Mouse (Mus musculus) cerebellum, adult 11 months (tissue): ENCODE measurements around the gene Rhou.

Source experiments
- DNase-seq: peaks from one replicate; pipeline ENCODE4 v3.0.0; 2022

Gene Rhou

DNA sequence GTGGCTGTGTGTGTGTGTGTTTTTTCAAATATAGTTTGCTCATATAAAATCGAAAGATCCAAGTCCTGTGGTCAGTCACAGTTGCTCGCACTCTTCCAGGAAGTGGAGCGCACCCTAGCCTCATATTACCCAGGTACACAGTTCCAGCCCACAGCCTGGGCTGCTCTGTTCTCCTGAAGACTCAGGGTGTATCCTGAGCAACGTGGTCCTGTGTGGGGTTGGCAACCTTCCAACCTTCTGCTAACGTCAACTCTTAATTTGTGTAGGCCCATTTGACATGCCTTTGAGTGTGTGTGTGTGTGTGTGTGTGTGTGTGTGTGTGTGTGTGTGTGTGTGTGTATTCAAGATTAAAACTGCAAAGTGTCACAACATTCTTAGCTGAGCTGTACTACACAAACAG is 43.6 kb downstream of the Rhou start:
- no peak for DNase-seq

GRCm38 (mm10) chr8:123700399-123701070 is 46.8 kb downstream of the Rhou start:
- no peak for DNase-seq

DNA sequence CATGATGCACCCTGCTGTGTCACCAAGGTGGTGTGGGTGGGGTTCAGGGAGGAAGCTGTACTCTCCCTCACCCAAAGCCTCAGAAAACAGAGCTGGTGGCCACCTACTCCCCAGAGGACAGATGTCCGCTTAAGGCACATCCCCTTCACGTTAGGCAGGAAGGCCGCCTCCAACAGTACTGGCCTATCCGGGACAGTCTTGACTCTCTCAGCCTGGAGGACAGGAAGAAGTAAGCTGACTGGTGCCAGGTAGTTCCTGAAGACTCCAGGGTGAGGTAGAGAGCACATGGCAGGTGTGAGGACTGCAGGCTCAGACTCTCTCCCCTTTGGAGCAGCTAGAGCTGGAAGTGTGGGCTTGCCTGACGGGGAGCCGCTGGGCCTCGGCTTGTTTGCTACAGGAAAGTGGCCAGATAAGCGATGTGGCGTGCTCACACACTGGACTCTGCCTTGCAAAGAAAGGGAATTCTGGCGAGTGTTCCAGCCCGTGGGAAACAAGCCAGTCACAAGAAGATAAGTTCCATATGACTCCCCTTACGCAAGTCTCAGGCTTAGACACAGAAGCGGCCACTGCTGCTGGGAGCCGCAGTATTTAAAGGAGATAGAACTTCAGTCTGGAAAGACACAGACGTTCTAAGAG is 48.3 kb downstream of the Rhou start:
- no peak for DNase-seq

- no peak for DNase-seq
Observed at GRCm38 (mm10) chr8:123705376-123705775, 51.6 kb downstream of the Rhou start.

DNA sequence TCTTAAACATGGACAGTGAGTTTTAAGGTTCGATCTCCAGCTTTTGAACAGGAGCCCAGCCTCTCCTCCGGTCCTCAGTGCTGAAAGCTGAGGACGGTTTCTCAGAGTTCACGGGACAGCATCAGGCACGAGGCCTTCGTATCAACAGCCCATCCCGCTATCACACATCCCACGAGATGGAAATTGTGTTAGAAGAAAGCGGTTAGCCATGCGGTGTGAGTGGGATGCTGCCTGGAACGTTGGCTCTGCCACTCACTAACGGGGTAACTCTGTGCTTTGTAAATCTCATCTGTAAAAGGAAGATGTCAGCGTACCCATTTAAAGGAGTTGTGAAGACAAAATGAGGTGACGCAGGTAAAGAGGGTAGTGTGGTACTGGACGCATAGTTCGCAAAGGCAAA is 53.4 kb downstream of the Rhou start:
- DNase-seq: no peak

DNA sequence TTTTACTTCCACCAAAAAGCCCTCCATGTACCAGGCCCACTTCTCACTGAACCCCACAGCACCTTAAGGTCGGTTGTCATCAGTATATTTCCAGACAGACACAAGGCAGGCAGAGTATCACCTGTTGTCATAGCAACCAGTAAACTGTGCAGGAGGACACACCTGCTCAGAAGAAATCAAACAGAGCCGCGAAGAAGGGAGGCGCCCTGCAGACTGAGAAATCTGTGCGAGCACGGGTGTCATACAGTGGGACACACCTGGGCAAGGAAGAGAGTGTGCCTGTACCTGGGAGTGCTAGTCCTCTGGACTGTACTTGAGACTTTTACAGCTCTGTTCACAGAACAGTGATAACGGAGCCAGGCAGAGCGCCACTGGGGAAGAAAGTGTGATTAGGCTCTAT is 55.0 kb downstream of the Rhou start:
- no peak for DNase-seq

- DNase-seq: no peak
Observed at GRCm38 (mm10) chr8:123710335-123710734, 56.6 kb downstream of the Rhou start.
